Mouse (Mus musculus) neural tube, embryonic 10.5 days (tissue): ENCODE measurements around the gene Pdik1l.

ENCODE experiments used
- DNase-seq: peaks from one replicate; pipeline ENCODE4 v3.0.0-alpha.2; 2017; ENCODE audit warnings: low spot score; ENCODE audit errors: extremely low spot score

Gene Pdik1l

DNA sequence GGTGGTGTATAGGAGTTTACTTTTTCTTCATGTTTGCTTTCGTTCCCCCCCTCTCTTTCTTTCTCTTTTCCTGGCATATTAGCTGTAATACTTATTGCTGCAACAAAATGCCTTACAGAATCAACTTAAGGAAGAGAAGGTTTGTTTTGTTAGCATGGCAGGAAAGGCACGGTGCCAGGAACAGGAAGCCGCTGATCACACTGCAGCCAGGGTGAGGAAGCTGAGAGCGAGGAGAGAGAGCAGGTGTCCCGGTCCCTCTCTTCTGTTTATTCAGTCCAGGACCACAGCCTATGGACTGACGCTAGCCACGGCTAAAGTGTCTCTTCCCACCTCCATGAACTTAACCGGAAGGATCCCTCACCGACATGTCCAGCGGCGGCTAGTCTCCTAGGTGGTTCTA is 29.3 kb downstream of the Pdik1l start:
- no peak for DNase-seq

DNA sequence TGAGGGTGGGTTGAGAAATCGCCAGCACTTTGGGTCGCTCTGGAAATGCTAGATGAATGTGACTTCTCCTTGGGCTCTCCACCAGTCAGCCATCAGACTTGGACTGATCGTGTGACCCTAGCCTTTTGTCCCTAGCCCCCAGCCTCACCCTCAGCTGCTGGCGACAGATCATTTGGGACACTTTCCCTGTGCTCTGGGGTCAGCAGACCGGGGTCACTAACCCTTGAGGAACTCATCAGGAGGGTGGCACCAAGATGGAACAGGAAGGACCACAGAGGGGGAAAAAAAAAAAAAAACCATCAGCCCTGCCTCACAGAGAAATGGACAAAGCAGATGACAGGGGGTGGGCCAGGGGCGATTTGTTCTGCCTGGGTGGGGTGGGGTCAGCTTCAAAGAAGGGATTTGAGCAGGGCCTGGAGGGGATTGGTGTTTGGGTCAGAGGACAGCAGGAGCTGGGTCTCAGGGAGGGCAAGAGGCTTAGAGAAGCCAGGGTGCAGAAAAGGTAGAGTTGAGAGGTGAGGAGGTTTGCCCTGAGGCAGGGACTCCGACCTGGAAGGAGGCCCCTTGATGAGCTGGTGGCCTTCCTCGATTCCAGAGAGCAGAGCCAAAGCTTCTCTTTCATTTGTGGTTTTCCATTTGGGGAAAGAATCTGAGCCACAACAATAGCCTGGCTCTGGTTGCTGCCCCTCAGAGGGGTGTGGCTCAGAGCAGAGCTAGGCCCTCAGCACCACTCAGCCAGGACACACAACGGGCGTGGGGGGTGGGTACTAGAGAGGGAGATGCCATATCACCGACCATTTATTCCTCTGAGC is 30.3 kb downstream of the Pdik1l start:
- DNase-seq = peak; percentile 46

DNA sequence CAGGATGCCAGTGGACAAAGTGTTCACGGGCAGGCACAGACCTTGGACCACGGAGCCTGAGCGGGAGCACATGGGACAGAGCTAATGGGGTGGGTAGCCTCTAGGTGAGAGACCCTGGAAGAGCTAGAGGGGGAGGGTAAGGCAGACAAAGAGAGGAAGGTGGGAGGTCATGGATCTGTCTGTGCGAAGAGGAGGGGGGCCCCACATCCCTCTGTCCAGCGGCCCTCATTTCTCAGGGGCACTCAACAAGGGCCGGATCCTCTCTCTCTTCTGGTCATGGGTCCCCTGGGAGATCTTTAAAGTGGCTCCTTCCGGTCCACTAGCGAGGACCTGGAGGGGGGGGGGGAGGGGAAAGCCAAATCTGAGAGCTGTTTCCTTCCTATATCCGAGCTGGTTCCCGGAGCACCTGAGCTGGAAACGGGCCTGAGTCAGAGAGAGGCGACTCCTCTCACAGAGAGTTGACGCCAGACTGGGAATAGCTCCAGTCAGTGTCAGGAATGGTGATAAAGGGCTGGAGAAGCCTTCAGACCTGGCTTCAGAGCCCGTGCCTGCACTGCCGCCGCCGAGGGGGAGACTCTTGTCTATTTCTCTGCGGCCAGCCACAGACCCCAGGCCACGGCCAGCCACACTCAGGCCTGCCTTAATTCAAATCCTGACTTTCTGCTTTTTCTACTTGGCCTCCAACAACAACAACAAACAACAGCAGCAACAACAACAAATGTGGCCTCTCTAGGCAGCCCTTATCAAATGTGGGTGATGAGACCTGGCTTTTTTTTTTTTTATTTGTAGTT is 31.1 kb downstream of the Pdik1l start:
- DNase-seq = peak; percentile 62

DNA sequence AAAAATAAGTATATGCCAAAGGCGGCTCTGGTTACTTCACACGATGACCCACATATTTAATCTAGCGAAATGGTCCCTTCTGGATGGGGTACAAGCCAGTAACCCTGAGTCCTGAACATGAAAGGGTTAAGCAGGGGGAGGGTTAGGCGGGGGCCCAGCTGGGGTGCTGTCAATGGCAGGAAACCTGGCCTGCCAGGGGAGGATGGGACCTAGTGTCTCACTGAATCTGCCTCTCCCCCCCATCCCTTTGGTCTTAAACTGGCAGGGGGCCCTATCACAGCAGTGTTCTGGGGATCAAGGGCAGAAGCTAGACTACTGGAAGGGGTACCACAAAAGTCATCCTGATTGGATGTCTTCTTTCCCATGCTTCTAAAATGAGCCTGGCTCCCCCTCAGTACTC is 31.8 kb downstream of the Pdik1l start:
- DNase-seq = no peak

DNA sequence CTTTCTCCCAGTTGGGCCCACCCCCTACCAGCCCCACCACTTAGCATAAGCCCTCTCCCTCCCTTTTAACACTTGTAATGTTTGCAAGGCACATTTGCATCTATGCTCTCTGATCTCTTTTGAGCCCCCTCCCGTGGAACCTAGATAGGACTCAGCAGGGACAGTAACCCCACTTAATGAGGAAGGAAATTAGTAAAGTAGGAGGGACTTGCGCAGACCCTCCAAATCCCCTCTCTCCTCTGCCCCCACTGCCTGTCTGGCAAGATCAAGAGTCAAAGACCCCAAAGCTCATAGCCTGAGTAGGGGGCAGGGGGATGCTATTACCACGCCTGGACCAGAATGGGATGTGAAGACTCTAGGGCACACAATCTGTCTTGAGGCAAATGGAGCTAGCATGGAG is 32.9 kb downstream of the Pdik1l start:
- no peak for DNase-seq

DNA sequence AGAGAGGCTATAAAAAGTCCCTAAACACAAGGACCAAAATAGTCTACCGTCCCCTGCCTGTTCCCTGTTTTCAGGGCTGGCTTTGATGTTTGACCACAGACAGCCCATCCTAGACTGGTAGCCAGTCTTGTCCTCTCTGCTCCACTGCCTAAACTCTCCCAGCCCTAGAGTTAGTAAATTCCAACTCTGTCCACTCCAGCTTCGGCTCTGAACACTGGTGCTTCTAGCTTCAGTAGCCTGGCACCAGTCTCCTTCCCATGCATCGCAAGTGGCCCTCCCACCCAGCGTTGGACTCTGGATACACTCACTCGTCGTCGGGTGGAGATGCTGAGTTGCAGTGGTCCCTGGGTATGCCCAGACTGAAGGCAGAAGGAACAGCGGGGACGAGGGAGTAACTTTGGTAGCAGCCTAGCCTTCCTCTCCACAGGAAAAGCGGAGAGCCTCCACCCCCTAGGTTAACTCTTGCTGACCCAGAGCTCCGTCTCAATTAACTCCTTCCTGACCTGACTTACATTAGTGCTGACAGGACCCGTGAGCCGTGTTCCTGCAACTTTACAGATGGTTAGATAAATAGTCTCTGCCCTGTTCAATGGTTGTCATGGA is 33.9 kb downstream of the Pdik1l start, which contains the start of gene Grrp1:
Gene Grrp1 (minus strand): TSS at position 385 of the 603 bp plus-strand sequence.
- DNase-seq = peak; percentile 74

DNA sequence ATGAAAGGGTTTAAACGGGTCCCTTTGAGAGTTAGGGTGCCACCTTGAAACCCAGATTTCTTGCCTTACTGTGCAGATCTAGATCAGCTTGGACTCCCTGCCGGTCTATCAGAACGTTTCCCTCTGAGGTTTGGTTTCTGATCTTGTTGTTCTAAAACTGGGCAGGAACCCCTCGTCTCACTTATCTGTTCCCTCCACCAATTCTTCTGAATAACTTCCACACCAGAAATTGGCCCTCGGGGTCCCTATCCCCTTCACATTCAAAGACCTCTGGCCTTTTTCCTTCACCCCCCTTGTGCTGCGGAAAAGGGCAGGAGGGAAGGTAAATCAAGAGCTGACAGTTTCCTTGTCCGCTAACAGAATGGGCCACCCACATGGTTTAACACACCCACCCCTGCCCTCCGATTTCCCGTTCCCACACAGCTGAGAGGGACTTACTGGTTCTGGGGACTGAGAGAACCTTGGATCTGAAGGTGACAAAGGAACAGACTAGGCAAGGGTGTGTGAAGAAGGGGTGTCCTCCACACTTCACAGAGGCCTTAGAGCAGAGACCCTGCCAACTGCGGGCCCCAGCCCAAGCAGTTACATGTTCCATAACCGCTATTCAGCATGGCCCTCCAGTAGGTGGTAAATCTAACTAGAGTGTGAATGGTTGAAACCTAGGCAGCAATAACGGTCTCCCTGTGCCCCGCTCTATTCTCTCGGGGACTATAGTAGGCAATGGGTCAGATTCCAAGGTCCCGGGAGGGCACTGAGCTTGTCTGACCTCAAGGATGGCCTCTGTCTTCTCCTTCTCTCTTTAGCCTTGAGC is 34.6 kb downstream of the Pdik1l start:
- DNase-seq = peak; percentile 67

DNA sequence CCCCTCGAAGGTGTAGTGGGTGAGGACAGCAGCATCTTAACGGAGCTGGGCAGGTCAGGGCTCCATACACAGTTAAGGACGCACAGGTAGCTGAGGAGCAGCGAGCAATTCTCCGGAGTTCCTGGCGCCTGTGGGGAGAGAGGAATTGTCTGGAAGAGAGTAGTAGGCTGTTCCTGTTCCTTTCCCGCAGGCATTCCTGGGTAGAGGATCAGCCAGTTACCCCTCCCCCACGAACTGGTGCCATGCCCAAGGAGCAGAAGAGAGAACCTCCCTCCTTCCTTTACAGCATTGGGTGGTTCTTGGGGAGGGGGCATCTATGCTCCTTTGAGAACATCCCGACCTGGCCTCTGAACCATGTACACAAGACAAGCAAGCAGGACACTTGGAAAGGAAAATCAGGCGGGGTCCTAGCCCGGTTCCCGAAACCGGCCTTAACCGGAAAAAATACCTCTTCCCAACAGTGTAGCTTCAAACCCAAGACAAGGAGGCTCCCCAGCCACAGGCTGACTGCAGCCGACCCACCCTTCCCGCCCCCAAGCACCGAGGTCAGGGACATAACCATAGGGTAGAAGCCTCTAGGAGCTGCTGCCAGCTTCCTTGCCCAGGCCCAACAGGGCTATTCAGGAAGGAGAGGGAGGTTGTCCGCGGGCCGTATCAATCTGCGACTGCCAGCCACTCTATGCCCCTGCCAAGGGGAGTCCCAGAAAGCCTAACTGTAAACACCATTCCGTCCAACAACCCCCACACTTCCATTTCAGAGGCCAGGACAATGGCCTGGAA is 35.4 kb downstream of the Pdik1l start:
- peak; percentile 72 for DNase-seq

DNA sequence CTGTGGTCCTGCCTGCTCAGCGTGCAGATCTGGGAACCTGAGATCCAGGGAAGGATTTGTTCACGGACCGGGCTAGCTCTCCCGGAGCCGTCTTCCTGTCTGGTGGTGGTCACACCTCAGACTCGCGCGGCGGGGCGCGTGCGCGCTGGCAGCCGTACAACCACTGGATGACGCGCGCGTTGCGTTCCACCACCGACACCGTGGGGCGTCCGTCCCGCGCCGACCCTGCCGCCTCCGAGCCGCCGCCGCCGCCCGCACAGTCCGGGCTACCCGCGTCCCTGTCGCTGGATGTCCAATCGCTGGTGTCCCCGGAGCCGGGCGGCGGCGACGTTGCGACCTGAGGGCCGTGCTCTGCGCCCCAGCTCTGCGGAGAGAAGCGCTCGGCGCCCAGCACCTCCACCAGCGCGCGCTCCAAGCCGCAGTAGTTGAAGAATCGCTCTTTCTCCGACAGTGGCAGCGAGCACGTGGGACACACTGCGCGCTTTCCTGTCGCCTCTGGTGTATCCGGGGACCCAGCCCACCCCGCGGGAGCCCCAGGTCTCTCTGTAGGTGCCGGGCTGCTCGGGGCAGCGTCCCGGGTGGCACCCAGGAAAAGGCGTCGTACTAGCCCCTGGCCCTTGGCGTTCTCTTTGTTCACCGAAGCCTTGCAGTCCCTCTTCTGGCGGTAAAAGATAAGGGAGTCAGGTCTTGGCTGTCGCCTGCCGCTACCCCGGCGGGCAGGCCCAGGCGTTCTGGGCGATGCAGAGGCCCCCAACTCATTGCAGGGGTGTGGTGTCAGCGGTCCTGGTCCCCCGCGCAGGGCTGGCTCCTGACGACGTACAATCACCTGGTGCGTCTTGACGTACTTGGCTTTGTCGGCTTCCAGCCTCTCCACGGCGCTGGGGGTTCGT is 36.2 kb downstream of the Pdik1l start:
- peak; percentile 75 for DNase-seq

DNA sequence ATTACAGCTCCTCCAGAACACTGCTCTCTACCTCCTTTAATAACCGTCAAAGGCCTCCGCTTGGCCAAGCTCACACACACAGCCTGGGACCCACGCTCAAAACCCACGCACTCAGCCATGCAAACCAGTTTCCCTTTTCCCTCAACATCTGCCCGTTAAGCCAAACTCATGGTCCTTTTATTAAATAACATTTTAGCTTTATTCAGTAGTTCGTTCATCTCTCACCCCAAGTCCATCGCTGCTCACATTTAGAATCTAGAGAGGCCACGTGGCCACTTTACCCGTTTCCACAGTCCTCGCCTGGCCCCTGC is 36.8 kb downstream of the Pdik1l start:
- DNase-seq = no peak

DNA sequence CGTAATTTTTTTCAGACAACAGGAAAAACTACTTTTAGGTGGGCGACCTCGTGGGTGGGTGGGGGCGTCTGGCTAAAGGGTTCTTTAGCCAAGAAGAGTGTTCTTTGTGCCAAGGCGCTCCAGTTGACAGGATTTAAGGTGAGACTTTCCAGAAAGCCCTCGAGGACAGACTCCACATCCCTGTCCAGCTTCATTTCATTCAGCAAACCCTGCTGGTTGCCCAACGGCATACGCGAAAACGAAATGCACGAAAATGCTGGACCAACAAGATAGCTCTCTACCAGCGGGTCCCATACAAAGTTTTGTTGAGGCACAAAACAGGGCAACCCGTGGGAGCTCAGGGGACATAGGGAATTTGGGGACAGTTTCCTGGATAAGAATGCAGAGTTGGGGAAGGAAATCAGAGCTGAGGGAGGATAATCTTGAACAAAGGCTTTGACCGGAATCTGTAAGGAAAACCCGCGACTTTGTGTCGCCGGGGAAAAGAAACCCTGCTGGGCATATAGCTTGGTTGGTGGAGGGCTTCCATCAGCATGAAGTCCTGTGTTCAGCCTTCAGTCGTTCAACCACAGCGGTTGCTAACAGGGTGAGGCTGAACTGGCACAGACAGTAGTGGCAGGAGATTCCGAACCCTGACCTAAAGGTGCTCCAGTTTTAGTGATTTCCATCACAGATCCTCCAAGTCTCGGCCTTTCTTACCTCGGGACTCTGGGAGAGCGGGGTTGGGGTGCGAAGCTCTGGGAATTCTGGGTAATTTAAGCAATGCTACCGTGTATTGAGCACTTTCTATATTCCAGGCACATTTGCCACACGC is 37.4 kb downstream of the Pdik1l start:
- peak; percentile 42 for DNase-seq

DNA sequence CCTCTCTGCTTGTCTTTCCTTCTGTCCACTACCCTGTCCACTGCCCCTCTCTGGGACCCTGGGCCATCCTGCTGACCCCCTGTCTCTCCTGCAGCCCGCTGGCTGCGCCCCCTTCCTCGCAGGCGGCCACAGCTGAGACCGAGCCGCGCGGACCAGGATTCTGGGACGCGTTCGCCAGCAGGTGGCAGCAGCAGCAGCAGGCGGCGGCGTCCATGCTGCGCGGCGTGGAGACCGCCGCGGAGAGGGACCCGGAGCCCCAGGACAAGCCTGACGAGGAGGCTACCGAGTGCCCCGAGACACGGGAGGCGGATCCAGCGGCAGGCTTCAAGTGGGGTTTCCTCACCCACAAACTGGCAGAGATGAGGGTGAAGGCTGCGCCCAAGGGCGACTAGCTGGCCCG is 38.0 kb downstream of the Pdik1l start:
- peak; percentile 89 for DNase-seq

DNA sequence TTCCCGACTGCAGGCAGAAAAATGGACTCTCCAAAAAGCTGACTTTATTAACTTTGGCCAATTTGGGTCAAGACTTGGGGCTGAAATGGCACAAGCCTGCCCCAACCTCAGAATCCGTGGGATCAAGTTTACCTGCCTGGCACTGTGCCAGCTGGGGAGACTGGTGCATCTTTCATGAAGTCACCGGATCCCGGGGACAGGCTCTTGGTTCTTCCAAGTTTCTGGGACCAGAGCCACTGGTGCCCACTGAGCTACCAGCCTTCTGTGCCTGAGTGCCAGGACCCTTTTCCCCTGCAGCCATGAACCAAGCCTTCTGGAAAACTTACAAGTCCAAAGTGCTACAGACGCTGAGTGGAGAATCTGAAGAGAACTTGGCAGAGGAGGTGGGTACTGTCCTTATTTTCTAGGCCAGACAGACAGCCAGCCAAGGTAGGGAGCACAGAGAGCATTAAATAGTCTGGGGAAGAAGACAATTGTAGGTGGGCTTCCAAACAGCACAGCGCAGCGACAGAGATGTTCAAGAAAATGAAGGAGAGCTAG is 40.9 kb downstream of the Pdik1l start, which contains the start of gene Gm30191:
Gene Gm30191 (plus strand): TSS at position 217 of the 540 bp plus-strand sequence.
- DNase-seq = no peak

DNA sequence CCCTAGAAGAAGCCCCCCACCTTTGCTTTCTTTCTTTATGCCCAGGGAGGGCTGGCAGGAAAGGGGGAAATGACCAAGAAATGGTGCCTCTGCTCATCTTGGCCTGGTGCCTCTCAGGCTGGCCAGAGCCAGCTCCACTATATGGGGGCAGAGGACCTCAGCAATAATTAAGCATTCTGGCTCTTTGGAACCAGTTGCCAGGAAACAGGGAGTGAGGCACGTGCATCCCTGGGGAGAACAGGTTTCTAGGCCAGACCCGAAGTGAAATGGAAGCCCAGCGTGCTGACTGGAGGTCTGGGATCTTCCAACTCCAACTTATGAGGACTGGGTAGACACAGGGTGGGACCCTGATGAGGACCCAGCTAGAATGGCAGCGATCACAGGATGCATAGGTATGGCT is 41.4 kb downstream of the Pdik1l start:
- no peak for DNase-seq

DNA sequence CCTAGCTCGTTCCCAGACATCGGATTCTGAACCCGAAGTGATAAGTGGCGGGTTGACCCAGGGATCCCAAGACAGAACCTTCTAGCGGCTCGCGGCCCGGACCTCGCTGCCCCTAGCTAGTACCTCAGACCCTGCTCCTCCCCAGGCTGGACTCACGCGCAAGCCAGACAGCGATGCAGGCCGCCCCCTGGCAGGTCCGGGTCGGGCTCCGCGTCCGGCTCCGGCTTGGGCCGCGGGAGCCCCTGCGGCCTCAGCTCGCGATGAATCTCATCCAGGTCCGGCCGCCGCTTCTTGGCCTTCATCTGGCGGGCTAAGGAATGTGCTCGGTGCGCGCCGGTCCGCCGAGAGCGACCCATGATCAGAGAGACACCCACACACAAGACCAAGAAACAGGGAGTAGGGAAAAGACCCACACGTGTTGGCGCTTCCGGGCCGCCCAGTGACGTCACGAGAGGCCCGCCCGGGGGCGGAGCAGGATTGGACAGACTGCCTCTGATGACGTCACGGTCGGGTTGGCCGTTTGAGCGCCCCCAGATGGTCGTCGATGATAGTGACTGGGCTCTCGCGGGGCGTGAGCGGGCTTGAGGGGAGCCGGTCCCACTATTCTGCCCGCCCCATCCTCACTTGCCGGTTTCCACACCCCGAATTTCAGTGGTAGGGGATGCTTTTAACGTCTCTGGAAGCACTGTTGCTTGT is 42.4 kb downstream of the Pdik1l start, which contains the start of gene Zfp593:
Gene Zfp593 (minus strand): TSS at position 445 of the 696 bp plus-strand sequence.
- DNase-seq = peak; percentile 98

DNA sequence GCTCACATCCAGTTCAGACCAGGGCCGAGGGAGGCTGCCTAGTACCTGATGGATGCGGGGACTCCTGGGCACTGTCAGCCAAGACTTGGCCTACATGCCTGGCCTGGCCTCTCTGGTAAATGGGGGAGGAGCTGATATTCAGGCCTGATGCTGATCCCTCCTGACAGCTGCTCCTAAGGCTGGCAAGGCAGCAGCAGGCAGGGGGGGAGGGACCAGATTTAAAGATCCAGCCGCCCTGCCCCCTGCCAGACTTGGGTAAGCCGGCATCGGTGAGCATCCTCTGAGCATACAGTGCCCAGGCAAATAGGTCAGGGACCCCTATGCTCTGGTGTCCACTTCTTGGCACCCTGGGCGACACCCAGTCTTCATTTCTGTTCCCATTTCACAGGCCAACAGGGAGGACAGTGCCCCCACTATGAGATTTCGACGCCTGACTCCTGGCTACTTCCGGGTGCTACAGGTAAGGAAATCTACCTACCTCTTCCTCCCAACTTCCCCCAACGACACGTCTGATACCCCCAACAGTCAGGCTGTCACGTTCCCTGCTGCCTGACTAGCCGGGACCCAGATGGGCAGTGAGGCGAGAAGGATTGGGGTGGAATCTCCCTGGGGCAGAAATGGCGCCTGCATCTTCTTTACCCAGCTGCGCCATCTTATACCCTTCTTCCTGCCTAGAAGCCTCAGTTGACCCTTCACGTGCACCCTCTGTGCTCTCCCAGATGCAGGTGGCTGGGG is 44.0 kb downstream of the Pdik1l start, which contains the start of gene E130218I03Rik:
Gene E130218I03Rik (plus strand): TSS at position 147 of the 735 bp plus-strand sequence.
- DNase-seq = no peak

DNA sequence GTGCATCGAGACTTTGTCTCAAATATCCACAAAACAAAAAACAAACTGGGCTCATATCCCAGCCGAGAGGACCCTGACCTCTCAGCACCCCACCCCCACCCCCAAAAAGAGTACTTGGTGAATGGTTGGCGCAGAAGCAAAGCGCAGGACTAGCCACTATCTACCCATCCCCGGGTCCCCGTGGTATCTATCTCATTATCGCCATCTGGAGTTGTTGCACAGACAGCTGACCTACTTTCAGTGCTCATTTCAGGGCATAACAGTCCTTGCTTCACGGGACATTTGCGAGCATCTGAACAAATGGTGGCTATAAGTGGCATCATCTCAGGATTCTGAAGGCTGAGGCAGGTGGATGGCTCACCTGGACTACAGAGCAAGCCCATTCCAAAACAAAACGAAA is 49.0 kb downstream of the Pdik1l start:
- DNase-seq = no peak
